Mouse (Mus musculus) right cerebral cortex, postnatal 36 days (tissue): ENCODE measurements at regions not wholly inside any gene's neighbourhood (a gene's known extent, or its start where the extent isn't known, plus 50 kb on each side); places are given as distances from the start of the nearest gene placed in this dataset.

Source experiments
- DNase-seq, 2 experiments: peaks; one replicate each; pipeline ENCODE4 v3.0.0; 2022; ENCODE audit warnings: low spot score in 2 of 2, mixed read lengths in 1 of 2

DNA sequence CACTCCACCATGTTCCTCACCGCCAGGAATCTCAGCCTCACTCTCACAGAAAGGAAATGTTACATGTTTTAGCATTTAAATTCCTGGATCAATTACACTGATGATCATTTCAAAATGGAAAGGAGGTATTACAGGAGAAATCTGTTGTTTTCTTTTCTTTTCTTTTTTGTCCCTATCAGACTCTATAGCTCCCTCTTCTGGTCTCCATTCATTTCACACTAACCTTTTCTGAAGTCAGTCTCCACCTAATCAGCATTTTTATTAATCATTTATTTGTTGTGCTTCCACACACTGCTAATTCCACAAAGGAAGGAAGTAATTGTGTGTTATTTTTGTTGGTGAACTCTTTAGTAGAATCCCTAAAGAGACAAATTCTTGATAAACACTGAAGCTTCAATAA is 130.5 kb upstream of the Car10 start:
- no peak for DNase-seq

GRCm38 (mm10) chr11:92999603-93000002 is 98.2 kb upstream of the Car10 start:
- DNase-seq: no peak

- no peak for DNase-seq
Measured at GRCm38 (mm10) chr11:93005991-93006390, 91.8 kb upstream of the Car10 start.

DNA sequence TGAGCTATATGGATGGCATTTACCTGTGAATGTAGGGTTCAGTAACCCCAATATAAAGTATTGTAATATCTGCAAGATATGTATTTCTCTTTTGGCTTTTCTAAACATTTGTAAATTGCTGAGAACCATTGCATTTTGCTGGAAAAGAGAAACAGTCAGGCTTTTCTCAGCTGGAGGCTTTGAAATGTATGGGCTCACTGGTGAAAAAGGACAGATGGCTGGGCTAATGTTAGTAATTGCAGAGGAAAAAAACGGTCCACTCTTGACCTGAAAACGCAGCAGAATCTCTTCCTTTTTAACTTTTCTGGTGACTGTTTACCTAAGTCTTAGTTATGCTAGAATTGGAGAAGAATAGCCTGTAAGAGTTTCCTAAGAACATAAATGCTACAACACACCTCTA is 71.8 kb upstream of the Car10 start:
- no peak for DNase-seq

DNA sequence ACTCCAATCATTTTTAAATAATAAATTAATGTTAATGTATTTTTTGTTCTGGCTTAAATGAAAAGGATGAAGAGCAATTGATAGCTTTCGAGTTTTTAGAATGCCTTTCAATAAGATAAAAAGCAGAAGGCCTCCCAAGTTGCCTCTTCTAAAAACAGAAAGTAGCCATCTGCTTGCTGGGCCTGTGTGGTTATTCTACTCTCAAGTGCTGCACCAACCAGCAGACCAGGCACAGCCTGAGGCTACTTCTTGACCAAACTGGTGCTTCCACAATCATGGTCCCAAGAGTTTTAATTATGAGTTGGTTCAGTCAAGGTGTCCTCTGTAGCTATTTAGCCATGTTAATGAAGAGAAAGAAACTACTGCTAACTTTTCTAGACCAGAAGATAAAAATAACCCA is 62.3 kb upstream of the Car10 start:
- DNase-seq: peak in 1 of 2 experiments; percentile 14

DNA sequence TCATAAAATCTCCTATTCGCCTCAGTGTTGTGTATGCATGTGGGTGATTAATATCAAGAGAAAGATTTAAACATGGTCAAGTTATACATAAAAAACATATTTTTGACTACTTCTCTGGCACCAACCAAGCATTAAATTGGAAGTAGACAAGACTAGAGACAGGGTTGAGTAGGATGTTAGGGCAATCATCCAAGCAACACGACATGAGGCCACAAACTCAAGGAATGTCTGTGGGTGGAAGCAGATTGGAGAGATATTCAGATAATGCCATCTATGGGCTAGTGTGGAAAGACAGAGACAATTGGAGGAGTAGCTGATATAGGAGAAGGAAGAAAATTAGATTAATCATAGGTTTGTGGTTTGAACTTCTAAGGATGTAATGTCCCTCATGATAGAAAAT is 60.0 kb upstream of the Car10 start:
- DNase-seq: no peak

DNA sequence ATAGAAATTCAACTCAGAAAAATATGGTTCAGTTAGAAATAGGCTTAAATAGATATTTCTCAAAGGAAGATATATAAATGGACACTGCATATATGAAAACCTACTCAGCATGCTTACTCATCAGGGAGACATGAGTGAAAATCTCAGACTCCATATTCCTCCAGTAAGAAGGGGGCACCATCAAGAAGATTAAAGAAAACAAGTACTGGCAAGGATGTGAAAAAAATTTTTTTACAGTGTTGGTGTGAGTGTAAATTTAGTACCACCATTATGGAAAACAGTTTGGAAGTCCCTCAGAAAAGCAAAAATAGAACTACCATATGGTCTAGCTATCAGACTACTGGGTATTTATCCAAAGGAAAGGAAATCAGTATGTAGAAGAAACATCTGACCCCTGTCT is 58.5 kb upstream of the Car10 start:
- DNase-seq: no peak

GRCm38 (mm10) chr11:93040816-93041215 is 57.0 kb upstream of the Car10 start:
- DNase-seq: no peak

DNA sequence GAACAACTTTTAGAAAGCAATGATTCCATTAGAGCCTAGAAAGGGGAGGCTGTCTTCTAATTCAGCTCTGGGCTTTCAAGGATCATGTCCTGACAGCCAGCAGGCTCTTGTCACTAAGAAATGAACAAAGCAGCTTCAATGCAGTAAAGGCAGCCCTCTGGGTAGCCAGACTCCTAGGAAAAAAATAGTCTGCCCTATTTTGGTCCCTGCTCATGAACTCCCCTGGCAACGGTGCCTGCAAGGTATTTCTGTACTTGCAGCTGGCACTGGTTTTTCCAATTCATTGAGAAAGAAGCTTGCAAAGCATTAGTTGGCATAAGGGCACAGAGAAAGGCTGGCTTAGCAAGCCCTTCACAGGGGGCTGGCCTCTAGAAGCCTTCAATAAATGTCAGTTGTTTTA is 52.8 kb upstream of the Car10 start:
- DNase-seq: peak in 1 of 2 experiments; percentile 8
